Mouse (Mus musculus) neural tube, postnatal 0 days (tissue): ENCODE measurements around the gene Gpt2. TPM values are rescaled to one million over a fixed set of nuclear protein-coding genes. Genes with fewer than 3 reads are reported as not detected.

Source experiments
- polyA plus RNA-seq: library from polyadenylated mRNA; unstranded; fragments of >200 nt; fragmentation: Nextera tagmentation; extraction: Ambion mirVana; gene quantifications from 2 replicates; pipeline ENCODE4 v1.2.1, GENCODE M21; 2015

Gpt2 gene
- 58.4 and 61.0 TPM in 2 replicates for polyA plus RNA-seq

DNA sequence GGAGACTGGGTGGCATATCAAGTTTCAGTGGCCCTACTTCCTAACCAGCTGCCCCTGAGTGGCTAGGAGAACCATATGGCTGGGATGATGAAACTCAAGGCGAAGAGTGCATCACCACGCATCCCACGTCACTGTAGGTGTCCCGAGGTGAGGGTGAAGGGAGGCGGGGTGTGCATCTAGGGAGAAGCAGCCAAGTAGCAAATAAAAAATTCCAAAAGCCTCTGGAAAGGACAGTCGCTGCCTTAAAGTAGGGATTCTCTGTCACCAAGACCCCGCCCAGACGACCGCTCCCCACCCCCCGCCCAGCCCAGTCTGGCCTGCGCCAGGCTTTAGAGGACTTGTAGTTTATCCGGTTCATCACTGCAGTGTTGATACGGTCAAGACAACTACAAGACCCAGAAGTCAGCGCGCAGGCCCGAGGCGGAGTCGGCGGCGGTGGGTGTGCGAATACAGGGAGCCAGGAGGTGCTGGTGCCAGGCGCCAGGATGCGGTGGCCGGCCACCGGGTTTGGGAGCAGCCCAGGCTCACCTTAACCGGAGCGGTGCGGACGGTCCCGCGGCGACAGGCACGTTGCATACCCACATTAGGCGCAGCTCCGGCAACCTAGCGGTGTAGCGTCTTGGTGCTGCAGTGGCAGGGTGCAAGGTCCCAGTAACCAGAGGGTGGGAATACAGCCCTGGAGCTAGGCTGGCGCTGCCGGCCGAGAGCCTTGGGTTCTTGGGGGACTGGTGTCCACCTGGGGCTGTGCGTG, at the start of gene Gpt2:
Gene Gpt2 (plus strand): TSS at position 452 of the 751 bp plus-strand sequence.

DNA sequence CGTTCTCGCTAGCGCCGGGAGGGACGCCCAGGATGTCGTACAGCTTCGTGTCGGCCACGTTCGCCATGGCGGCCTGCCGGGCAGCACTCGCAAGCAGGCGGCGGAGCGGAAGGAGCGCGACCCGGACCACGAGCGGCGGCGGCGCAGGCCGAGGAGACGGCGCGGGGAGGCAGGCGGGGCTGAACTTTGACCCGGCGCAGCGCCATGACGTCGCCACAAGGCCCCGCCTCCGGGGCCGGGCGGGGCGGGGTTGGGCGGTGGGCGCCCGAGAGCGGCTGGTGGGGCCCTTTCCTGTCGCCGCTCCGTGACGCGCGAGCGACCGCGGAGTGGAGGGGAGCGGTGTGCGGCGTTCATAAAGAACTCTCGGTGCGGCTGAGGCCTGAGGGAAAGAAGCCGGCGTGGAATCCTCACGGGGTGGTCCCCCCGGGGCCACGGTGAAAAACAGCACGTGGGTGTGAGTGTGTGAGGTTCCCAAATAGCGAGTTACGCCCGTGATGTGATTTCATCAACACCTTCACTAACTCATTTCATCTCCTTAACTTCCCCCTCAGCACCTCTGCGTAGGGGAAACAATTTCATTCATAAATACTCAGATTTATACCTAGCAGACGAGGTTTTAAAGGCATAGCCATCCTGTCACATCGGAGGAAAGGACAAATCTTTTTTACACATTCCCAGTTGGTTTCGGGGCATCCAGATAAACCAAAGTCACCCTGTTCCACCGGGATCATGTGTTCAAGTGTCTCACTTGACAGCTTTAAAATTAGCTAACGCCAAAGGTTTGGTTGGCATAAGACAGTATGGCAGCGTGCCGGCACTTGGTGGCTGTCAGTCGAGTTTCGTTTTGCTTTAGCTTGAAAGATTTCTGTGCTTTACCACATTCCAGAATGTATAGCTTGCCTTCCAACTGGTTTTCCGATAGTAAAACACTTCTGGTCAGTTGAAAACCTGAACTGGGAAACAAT, 63.1 kb downstream of the Gpt2 start, which contains the start of gene Dnaja2:
Gene Dnaja2 (minus strand): TSS at position 164 of the 965 bp plus-strand sequence.

Other genes starting within 250 kb of the Gpt2 start
- gene Orc6, start 192.9 kb upstream of the Gpt2 start, polyA plus RNA-seq: 67.2 and 68.6 TPM in 2 replicates
- 134 and 147 TPM in 2 replicates for gene Vps35, start 192.8 kb upstream of the Gpt2 start, polyA plus RNA-seq
- gene Mylk3, start 106.2 kb upstream of the Gpt2 start, polyA plus RNA-seq: 0.10 and 0.36 TPM in 2 replicates
- gene 4921524J17Rik, start 59.7 kb upstream of the Gpt2 start, polyA plus RNA-seq: 33.2 and 35.0 TPM in 2 replicates
- 141 and 148 TPM in 2 replicates for gene Dnaja2, start 62.8 kb downstream of the Gpt2 start, polyA plus RNA-seq
- gene Neto2, start 208.3 kb downstream of the Gpt2 start, polyA plus RNA-seq: 33.3 and 33.8 TPM in 2 replicates